Mouse (Mus musculus) stomach, embryonic 16.5 days (tissue): Measurements from ENCODE around the gene Nrxn3. TPM values are rescaled to one million over a fixed set of nuclear protein-coding genes. Genes with fewer than 3 reads are reported as not detected.

Experiments
- ATAC-seq: fragments of 200-750 bp; cut with Nextera tagmentation; 2 replicates; pipeline ENCODE4 v1.8.0; 2017; ENCODE audit warnings: moderate number of reproducible peaks, moderate TSS enrichment; ENCODE audit not compliant: insufficient read depth, low FRiP score
- H3K27ac ChIP-seq: fragments of 300-500 bp; sonication (generic); 2 replicates; pipeline ENCODE4 v1.5.1; 2014; ENCODE audit warnings: low read length
- H3K27me3 ChIP-seq: fragments of 300-500 bp; sonication (generic); 2 replicates; pipeline ENCODE4 v1.6.1; 2014; ENCODE audit warnings: low read length, control low read depth, mixed read lengths; ENCODE audit not compliant: control insufficient read depth, insufficient read depth
- H3K36me3 ChIP-seq: fragments of 300-500 bp; sonication (generic); 2 replicates; pipeline ENCODE4 v1.6.1; 2014; ENCODE audit warnings: low read length; ENCODE audit not compliant: control insufficient read depth, insufficient read depth
- H3K4me1 ChIP-seq: fragments of 300-500 bp; sonication (generic); 2 replicates; pipeline ENCODE4 v1.6.1; 2014; ENCODE audit warnings: low read length, control low read depth, mixed read lengths; ENCODE audit not compliant: control insufficient read depth, insufficient read depth
- H3K4me2 ChIP-seq: fragments of 300-500 bp; sonication (generic); 2 replicates; pipeline ENCODE4 v1.6.1; 2014; ENCODE audit warnings: low read depth, low read length, mixed read lengths
- H3K4me3 ChIP-seq: fragments of 300-500 bp; sonication (generic); replicated peaks from 2 replicates; pipeline ENCODE4 v1.5.1; 2014; ENCODE audit warnings: mild to moderate bottlenecking, low read length
- H3K9ac ChIP-seq: fragments of 300-500 bp; sonication (generic); 2 replicates; pipeline ENCODE4 v1.6.1; 2014; ENCODE audit warnings: low read length
- H3K9me3 ChIP-seq: fragments of 300-500 bp; sonication (generic); replicated peaks from 2 replicates; pipeline ENCODE4 v1.6.1; 2016; ENCODE audit warnings: low read length, control low read depth; ENCODE audit not compliant: control insufficient read depth
- WGBS: fragments of 180-500 bp; shearing (Covaris S2); extraction: QIAGEN DNeasy Blood & Tissue Kit; methylation state at CpG from one replicate; pipeline ENCODE4 v1.1.7; 2014; 5-methylcytosine and 5-hydroxymethylcytosine counted together
- polyA plus RNA-seq: library from polyadenylated mRNA; unstranded; fragments of >200 nt; fragmentation: Nextera tagmentation; extraction: Ambion mirVana; gene quantifications from 2 replicates; pipeline ENCODE4 v1.2.1, GENCODE M21; 2015

The Nrxn3 gene
- polyA plus RNA-seq, 1 experiment from 2014 or later = 2.2 TPM

DNA sequence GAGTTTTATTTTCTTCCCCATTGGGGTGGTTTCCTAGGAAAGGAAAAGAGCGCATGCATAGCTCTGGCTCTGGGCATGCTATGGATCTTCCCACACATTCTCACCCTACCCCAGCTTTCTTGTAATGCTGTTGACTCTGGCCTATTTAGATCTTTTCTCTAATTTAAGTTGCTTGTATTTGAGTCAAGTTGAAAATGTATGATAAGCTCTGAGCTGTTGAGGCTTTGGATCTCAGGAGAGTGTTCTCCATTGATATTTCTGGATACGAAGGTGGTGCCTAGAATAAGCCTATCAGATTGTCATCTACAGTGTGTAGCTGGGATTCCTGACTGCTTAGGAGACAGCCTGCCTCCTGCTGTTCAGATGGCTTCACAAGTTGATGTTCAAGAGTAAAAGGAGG lies 930.5 kb downstream of the Nrxn3 start:
- no peaks in the 10 kb centered on the region for H3K27me3 ChIP-seq
- WGBS = 85% methylated on average over 2 of the region's 2 CpGs
- no peak for ATAC-seq
- no peak overlapping the region for H3K27ac ChIP-seq
- H3K4me1 ChIP-seq = no peaks in the 10 kb centered on the region
- H3K9me3 ChIP-seq = no peaks in the 10 kb centered on the region
- no peak overlapping the region for H3K9ac ChIP-seq
- H3K4me2 ChIP-seq = no peak overlapping the region
- H3K4me3 ChIP-seq = no peak overlapping the region
- no peaks in the 10 kb centered on the region for H3K36me3 ChIP-seq

DNA sequence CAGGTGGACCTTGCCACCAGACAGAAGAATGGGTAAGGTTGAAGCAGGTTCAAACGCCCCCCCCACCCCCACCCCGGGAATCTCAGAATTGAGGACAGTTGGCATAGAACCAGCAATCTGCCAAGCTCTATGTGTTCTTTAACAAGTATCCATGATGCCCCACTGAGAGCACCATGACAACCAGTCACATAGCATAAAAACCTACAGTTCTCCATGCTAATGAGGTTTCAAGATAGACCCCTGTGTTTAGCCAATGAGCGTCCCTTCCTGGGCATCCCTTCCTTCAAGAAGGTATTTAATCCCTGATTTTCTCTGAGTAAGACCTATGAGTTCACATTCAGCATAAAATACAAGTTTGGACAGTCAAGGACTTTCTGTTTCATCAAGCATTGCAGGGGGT lies 938.5 kb downstream of the Nrxn3 start:
- Histone ChIP-seq H3K27ac (no peak overlapping the region), H3K36me3 (no peaks in the 10 kb centered on the region), H3K4me1 (no peaks in the 10 kb centered on the region), H3K9me3 (no peaks in the 10 kb centered on the region), H3K4me2 (no peak overlapping the region), H3K9ac (no peak overlapping the region), H3K27me3 (no peaks in the 10 kb centered on the region), H3K4me3 (no peak overlapping the region)
- WGBS = 80% methylated on average over 3 of the region's 3 CpGs
- ATAC-seq = no peak

DNA sequence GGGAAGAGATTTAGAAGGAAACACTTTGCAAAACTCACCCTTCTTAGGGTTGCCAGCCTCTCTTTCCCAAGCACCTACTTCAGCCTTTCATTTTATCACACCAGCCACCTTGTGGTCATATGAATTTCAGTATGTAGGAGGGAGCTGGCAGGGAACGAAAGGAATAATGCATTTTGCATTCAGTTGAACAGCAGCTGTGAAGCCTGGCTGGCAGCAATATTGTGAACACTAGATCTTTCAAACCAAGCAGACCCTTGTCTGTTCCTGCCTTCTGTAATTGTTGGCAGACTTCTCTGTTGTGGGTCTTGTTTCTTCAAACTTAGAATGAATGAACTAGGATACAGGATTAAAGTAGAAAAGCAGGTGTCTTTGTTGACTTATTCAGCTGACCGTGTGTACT lies 946.2 kb downstream of the Nrxn3 start:
- Histone ChIP-seq H3K36me3 (no peaks in the 10 kb centered on the region), H3K27me3 (no peaks in the 10 kb centered on the region), H3K4me2 (no peak overlapping the region), H3K4me1 (no peaks in the 10 kb centered on the region), H3K9ac (no peak overlapping the region), H3K9me3 (no peaks in the 10 kb centered on the region), H3K27ac (no peak overlapping the region), H3K4me3 (no peak overlapping the region)
- WGBS = 46% methylated on average over 2 of the region's 2 CpGs
- no peak for ATAC-seq

DNA sequence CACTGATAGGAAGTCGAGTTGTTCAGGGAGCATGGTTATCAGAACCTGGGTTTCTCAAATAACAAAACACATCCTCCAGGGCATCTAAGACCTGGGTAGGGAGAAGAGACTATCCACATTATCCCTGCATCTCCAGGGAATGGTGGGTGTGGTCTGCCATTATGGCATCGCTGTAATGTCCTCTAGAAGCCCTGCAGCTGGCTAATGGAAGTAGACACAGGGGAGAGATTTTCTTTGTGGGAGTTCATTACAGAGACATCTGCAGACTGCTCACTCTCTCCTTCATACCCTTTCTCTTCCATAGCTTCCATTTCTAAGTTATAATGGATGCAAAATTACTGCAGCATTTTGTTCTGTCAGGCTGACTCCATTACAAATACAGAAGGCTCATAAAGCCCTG lies 950.1 kb downstream of the Nrxn3 start:
- Histone ChIP-seq H3K27ac (no peak overlapping the region), H3K27me3 (no peaks in the 10 kb centered on the region), H3K36me3 (no peaks in the 10 kb centered on the region), H3K9me3 (no peaks in the 10 kb centered on the region), H3K9ac (no peak overlapping the region), H3K4me1 (no peaks in the 10 kb centered on the region), H3K4me3 (no peak overlapping the region), H3K4me2 (no peak overlapping the region)
- WGBS = 75% methylated on average over 2 of the region's 2 CpGs
- no peak for ATAC-seq

DNA sequence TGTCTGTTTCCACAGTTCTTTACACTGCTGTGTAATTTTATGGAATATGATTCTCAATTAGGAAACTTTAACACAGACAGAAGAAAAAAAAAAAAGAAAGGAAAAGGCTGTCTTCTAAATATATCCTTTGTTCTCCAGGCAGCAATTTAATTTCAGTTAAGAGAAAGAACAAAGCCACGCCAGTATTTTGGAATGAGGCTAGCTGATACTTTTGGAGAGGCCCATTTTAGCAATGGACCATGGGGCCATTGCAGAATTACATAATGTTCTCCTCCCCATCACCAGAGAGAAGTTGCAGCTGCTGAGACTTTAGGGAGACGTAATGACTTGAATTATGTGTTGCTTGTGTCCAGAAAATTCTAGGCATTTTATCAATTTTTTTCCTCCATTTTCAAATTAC lies 963.0 kb downstream of the Nrxn3 start:
- Histone ChIP-seq H3K27me3 (no peaks in the 10 kb centered on the region), H3K36me3 (no peaks in the 10 kb centered on the region), H3K4me3 (no peak overlapping the region), H3K9ac (no peak overlapping the region), H3K9me3 (no peaks in the 10 kb centered on the region), H3K4me2 (no peak overlapping the region), H3K4me1 (no peaks in the 10 kb centered on the region), H3K27ac (no peak overlapping the region)
- 62% methylated on average over 2 of the region's 2 CpGs for WGBS
- no peak for ATAC-seq

DNA sequence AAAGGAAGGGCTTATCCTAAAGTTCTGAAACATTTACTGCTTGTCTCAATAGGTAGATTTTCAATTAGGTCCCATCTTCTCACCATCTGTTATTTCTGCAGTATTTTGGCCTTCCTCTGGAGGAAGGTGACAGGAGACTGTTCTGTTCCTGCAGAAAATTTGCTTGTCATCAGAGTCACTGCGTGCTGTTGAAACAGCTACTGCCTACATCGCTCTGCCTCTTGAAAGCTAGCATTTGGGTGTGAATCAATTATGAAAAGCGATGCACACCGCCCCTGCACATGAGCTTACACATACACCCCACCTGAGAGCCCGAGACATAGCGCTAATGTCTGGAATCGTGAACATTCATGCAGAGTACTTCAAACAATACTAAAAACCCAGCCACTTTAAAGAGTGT lies 966.4 kb downstream of the Nrxn3 start:
- WGBS = 91% methylated on average over 7 of the region's 7 CpGs
- ATAC-seq = no peak
- H3K4me3 ChIP-seq = no peak overlapping the region

DNA sequence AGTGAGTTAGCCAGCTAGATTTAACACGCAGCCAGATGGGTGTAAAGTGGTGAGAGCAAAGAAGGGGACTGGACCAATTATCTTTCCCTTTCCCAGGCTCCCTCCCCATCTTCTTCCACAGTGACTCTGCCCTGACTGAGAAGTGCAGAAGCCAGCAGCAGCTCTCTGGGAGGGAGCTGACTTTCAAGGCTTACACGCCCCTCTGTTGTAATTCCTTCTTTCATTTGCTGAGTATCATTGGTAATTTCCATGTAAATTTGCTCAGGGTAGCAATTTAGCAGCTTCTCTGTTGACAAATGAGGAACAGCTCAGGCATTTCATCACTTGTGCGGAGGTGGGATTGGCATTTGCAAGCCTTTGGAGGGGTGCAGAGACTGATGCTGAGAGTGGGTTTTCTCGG lies 976.8 kb downstream of the Nrxn3 start:
- Histone ChIP-seq H3K4me2 (no peak overlapping the region), H3K9ac (no peak overlapping the region), H3K27me3 (no peaks in the 10 kb centered on the region), H3K9me3 (no peaks in the 10 kb centered on the region), H3K4me1 (no peaks in the 10 kb centered on the region), H3K36me3 (no peaks in the 10 kb centered on the region), H3K27ac (no peak overlapping the region), H3K4me3 (no peak overlapping the region)
- WGBS = 29% methylated on average over 4 of the region's 4 CpGs
- ATAC-seq = no peak

More for the DNA sequence above, 966.4 kb downstream of the Nrxn3 start:
- Histone ChIP-seq H3K36me3 (no peaks in the 10 kb centered on the region), H3K4me1 (no peaks in the 10 kb centered on the region), H3K4me2 (no peak overlapping the region), H3K27ac (no peak overlapping the region), H3K9me3 (no peaks in the 10 kb centered on the region), H3K9ac (no peak overlapping the region), H3K27me3 (no peaks in the 10 kb centered on the region)

DNA sequence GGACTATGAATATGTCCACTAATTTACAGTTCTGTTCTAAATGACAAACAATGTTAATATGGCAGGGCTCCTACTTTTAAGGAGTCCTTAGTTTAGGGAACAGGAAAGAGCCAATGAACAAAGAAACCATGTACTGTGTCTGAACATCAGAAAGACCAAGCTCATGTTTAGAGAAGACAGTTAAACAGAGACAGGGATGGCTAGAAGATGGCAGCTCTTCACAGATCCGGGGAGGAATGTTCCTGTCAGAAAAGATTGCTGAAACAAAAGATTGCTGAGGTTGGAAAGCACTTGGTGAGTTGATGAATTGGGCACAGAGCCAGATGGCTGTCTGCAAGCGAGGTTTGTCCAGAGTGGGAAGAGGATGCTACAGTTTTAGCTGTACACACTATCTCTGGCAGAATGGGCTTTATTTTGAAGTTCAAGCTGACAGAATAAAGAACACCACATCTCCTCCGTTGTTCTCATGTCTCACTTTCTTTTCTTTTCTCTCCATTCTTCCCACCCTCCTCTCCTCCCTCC lies 978.3 kb downstream of the Nrxn3 start:
- Histone ChIP-seq H3K27me3 (no peaks in the 10 kb centered on the region), H3K9ac (no peak overlapping the region), H3K27ac (no peak overlapping the region), H3K9me3 (no peaks in the 10 kb centered on the region), H3K4me1 (no peaks in the 10 kb centered on the region), H3K36me3 (no peaks in the 10 kb centered on the region), H3K4me2 (no peak overlapping the region), H3K4me3 (no peak overlapping the region)
- WGBS = 47% methylated on average over 3 of the region's 3 CpGs
- no peak for ATAC-seq

DNA sequence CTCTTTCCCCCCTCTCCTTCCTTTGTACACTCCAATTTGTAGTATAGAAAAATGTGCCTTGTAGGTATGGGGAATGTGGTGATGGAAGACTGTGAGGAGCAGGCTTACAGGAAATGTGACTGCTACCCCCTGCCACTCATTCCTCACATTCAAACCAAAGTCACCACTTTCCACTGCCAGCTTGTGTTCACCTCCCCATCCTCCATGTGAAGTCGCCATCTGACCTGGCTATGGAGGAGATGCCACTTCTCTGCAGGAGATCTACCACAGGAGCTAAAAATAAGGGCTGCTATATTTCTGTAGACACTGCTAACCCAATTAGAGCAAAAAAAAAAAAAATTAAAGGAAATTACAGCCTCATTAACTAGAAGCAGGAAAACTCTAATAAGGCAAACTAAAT lies 980.3 kb downstream of the Nrxn3 start:
- no peak overlapping the region for H3K9ac ChIP-seq
- no peaks in the 10 kb centered on the region for H3K36me3 ChIP-seq
- H3K27ac ChIP-seq = no peak overlapping the region
- 91% methylated on average over 1 of the region's 1 CpGs for WGBS
- no peaks in the 10 kb centered on the region for H3K9me3 ChIP-seq
- H3K4me2 ChIP-seq = no peak overlapping the region
- H3K4me1 ChIP-seq = no peaks in the 10 kb centered on the region
- no peaks in the 10 kb centered on the region for H3K27me3 ChIP-seq
- H3K4me3 ChIP-seq = no peak overlapping the region
- ATAC-seq = no peak

DNA sequence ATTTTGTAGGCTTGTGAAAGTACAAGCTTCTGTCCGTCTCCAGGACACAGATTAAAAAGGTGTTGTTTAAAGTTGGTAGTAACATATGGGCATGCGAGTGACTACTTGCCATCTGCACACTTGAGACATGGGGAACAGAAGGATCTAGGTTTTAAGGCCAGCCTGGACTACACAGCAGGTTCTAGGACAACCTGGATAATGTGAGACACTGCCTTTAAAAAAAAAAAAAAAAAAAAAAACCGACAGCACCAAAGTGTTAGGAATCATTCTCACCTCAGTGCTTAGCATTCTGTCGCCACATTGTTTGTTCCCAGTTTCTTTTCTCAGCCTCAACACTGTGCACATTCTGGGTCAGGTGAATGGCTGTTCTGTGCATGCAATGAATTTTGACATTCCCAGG lies 985.2 kb downstream of the Nrxn3 start:
- no peak for ATAC-seq
- Histone ChIP-seq H3K36me3 (no peaks in the 10 kb centered on the region), H3K9ac (no peak overlapping the region), H3K4me1 (no peaks in the 10 kb centered on the region), H3K27me3 (no peaks in the 10 kb centered on the region), H3K4me3 (no peak overlapping the region), H3K4me2 (no peak overlapping the region), H3K9me3 (no peaks in the 10 kb centered on the region), H3K27ac (no peak overlapping the region)
- 71% methylated on average over 4 of the region's 4 CpGs for WGBS
